Mouse (Mus musculus): ENCODE measurements around the gene Tmem8b. TPM values are rescaled to one million over a fixed set of nuclear protein-coding genes. Genes with fewer than 3 reads are reported as not detected.

Gene Tmem8b
- polyA plus RNA-seq, 1 experiment from 2014 or later, result 2.0 TPM

DNA sequence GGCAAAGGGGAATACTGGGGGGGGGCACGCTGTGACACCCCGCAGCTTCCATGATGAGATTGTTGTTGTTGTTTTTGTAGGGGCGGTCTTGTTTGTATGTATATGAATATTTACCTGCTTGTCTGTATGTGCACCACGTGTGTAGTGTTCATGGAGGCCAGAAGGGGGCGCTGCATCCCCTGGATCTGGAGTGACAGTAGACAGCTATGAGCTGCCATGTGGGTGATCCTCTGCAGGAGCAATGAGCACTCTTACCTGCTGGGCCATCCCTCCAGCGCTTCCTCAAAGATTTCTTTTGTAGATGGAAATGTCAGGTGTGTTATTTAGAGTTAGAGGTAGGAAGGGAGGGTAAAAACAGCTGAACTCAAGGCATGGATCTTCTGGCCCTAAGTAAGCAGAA, 34.7 kb downstream of the Tmem8b start:
- WGBS, result 74% methylated on average over 6 of the region's 6 CpGs
- no peak for ATAC-seq (replicated peaks; ENCODE audit: low FRiP score, low read depth)

DNA sequence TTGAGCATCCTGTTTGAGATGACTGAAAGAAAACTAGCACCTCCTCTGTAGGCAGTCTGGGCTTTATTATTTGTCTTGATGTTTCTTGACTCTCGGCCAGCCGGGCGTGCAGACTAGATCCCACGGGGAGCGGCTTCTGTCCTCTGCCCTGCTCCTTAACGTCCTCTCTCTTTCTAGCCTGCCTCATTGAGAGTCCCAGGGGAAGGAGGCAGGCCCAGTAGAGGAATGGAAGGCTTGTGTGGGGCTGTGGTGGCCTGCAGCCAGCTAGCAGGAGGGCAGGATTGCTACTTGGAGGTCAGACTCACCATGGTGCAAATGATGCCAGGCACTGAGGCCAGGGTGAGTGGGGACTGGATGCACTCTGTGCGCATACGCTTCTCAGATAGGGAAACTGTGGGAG, 35.1 kb downstream of the Tmem8b start:
- peak; percentile 66 for DNase-seq (ENCODE audit: low spot score)
- Histone ChIP-seq H3K4me2 (ENCODE audit: low read length) (no peak overlapping the region), H3K4me1 (replicated peaks; ENCODE audit: insufficient read depth, low read length) (no peaks in the 10 kb centered on the region), H3K9ac (ENCODE audit: low read depth, low read length) (no peak overlapping the region), H3K4me3 (replicated peaks; ENCODE audit: low read depth, low read length) (no peak overlapping the region), H3K27ac (no peak overlapping the region), H3K9me3 (replicated peaks; ENCODE audit: low read length) (no peaks in the 10 kb centered on the region), H3K27me3 (ENCODE audit: insufficient read depth, low read length) (no peaks in the 10 kb centered on the region), H3K36me3 (ENCODE audit: insufficient read depth, low read length) (no peaks in the 10 kb centered on the region)
- no peak for ATAC-seq (replicated peaks; ENCODE audit: low FRiP score, low read depth)
- no peak for TF ChIP-seq CTCF (IDR thresholded peaks at IDR 0.05; ENCODE audit: low read depth)
- 51% methylated on average over 8 of the region's 8 CpGs for WGBS

More for the DNA sequence above, 34.7 kb downstream of the Tmem8b start:
- no peaks in the 10 kb centered on the region for H3K36me3 ChIP-seq (ENCODE audit: insufficient read depth, low read length)
- no peaks in the 10 kb centered on the region for H3K4me1 ChIP-seq (replicated peaks; ENCODE audit: insufficient read depth, low read length)
- no peaks in the 10 kb centered on the region for H3K27me3 ChIP-seq (ENCODE audit: insufficient read depth, low read length)
- DNase-seq (ENCODE audit: low spot score), result no peak
- H3K27ac ChIP-seq, result no peak overlapping the region
- no peak overlapping the region for H3K4me3 ChIP-seq (replicated peaks; ENCODE audit: low read depth, low read length)
- H3K9ac ChIP-seq (ENCODE audit: low read depth, low read length), result no peak overlapping the region
- TF ChIP-seq CTCF (IDR thresholded peaks at IDR 0.05; ENCODE audit: low read depth), result peak; percentile 49; the same call in 1 of the 2 replicates
- no peak overlapping the region for H3K4me2 ChIP-seq (ENCODE audit: low read length)
- no peaks in the 10 kb centered on the region for H3K9me3 ChIP-seq (replicated peaks; ENCODE audit: low read length)

GRCm38 (mm10) chr4:43705991-43706390, 37.2 kb downstream of the Tmem8b start:
- no peak for TF ChIP-seq CTCF (IDR thresholded peaks at IDR 0.05; ENCODE audit: low read depth)

DNA sequence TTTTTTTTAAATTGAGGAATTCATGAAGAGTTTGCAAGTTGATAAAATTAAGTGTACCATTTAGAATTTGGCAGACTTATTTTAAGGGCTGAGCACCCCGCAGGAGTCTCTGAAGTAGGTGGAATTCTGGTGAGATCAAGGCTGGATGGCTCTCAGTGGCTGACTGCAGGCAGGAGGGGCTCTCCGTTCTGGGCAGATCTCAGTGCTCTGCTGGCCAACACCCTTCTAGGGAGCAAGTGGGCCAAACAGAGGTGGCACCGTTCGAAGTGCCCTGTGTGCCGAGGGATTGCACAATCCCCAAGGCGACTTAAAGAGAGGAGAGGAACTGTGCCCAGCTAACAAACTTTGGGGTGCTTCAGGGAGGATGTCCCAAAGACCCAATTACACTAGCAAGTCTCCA, 41.1 kb downstream of the Tmem8b start, which contains the start of gene Olfr71:
Olfr71 (minus strand) TSS at position 387 of the 400 bp plus-strand sequence.
- no peak for DNase-seq (ENCODE audit: low spot score)
- H3K36me3 ChIP-seq (ENCODE audit: insufficient read depth, low read length), result no peaks in the 10 kb centered on the region
- no peaks in the 10 kb centered on the region for H3K9me3 ChIP-seq (replicated peaks; ENCODE audit: low read length)
- no peak within 1 kb of the TSS for H3K9ac ChIP-seq (ENCODE audit: low read depth, low read length)
- H3K4me1 ChIP-seq (replicated peaks; ENCODE audit: insufficient read depth, low read length), result no peaks in the 10 kb centered on the region
- WGBS, result 81% methylated on average over 6 of the region's 6 CpGs
- no peak for ATAC-seq (replicated peaks; ENCODE audit: low FRiP score, low read depth)
- no peak within 1 kb of the TSS for H3K27ac ChIP-seq
- TF ChIP-seq CTCF (IDR thresholded peaks at IDR 0.05; ENCODE audit: low read depth), result no peak
- no peaks in the 10 kb centered on the region for H3K27me3 ChIP-seq (ENCODE audit: insufficient read depth, low read length)
- H3K4me3 ChIP-seq (replicated peaks; ENCODE audit: low read depth, low read length), result no peak within 1 kb of the TSS
- H3K4me2 ChIP-seq (ENCODE audit: low read length), result no peak within 1 kb of the TSS

More at GRCm38 (mm10) chr4:43705991-43706390, 37.2 kb downstream of the Tmem8b start:
- Histone ChIP-seq H3K36me3 (ENCODE audit: insufficient read depth, low read length) (no peaks in the 10 kb centered on the region), H3K9me3 (replicated peaks; ENCODE audit: low read length) (no peaks in the 10 kb centered on the region), H3K4me2 (ENCODE audit: low read length) (no peak overlapping the region), H3K9ac (ENCODE audit: low read depth, low read length) (no peak overlapping the region), H3K27me3 (ENCODE audit: insufficient read depth, low read length) (no peaks in the 10 kb centered on the region), H3K4me3 (replicated peaks; ENCODE audit: low read depth, low read length) (no peak overlapping the region), H3K27ac (no peak overlapping the region), H3K4me1 (replicated peaks; ENCODE audit: insufficient read depth, low read length) (no peaks in the 10 kb centered on the region)
- no peak for DNase-seq (ENCODE audit: low spot score)
- WGBS, result 67% methylated on average over 13 of the region's 13 CpGs
- no peak for ATAC-seq (replicated peaks; ENCODE audit: low FRiP score, low read depth)

DNA sequence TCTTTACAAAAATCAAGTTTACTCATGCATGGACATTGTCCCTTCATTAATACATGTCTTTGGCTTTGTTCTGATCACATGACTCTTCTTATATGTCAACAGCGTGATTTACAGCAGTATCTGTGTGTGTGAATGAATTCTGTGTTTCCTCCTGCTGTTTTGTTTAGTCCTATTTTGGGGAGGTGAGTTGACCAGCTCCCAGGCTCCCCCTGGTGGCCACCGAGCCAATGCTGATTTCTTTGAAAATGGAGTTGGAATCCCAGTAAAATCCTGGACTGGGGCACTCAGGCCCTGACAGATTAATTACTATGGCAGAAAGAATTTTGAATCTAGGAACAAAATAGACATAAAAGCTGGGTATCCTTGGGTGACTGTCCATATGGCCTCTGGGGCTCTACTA, 43.0 kb downstream of the Tmem8b start:
- peak; percentile 87 for DNase-seq (ENCODE audit: low spot score)
- 1% methylated on average over 2 of the region's 2 CpGs for WGBS
- no peak for ATAC-seq (replicated peaks; ENCODE audit: low FRiP score, low read depth)

DNA sequence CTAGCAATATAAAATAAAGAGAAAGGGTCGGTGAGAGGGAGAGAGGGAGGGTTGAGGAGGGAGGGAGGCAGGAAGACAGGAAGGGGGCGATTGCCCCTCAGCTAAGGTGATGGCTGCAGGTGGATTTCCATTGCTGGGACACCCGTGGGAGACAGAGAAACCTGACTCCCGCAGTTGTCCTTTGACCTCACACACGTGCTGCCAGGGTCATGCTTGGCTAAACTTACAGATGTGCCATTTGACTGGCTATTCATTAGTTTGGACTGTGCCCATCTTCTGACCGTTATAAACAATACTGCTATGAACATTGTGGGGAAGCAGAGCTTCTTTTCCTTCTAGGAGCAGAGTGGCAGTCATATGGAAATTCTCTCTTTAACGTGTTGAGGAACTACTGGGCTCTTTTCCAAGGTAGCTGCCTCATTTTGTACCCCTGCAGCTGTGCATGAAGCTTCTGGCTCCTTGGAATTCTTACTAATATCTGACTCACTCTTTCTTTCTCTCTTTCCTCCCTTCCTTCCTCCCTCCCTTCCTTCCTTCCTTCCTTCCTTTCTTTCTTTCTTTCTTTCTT, 45.0 kb downstream of the Tmem8b start:
- no peaks in the 10 kb centered on the region for H3K4me1 ChIP-seq (replicated peaks; ENCODE audit: insufficient read depth, low read length)
- H3K27ac ChIP-seq, result no peak overlapping the region
- peak; percentile 69 for DNase-seq (ENCODE audit: low spot score)
- 11% methylated on average over 7 of the region's 7 CpGs for WGBS
- no peaks in the 10 kb centered on the region for H3K9me3 ChIP-seq (replicated peaks; ENCODE audit: low read length)
- no peak for TF ChIP-seq CTCF (IDR thresholded peaks at IDR 0.05; ENCODE audit: low read depth)
- H3K9ac ChIP-seq (ENCODE audit: low read depth, low read length), result no peak overlapping the region
- ATAC-seq (replicated peaks; ENCODE audit: low FRiP score, low read depth), result peak; percentile 25; the same call in 1 of the 2 replicates
- no peak overlapping the region for H3K4me3 ChIP-seq (replicated peaks; ENCODE audit: low read depth, low read length)
- no peak overlapping the region for H3K4me2 ChIP-seq (ENCODE audit: low read length)
- no peaks in the 10 kb centered on the region for H3K27me3 ChIP-seq (ENCODE audit: insufficient read depth, low read length)
- no peaks in the 10 kb centered on the region for H3K36me3 ChIP-seq (ENCODE audit: insufficient read depth, low read length)

More for the DNA sequence above, 43.0 kb downstream of the Tmem8b start:
- Histone ChIP-seq H3K9ac (ENCODE audit: low read depth, low read length) (no peak overlapping the region), H3K4me3 (replicated peaks; ENCODE audit: low read depth, low read length) (no peak overlapping the region), H3K9me3 (replicated peaks; ENCODE audit: low read length) (no peaks in the 10 kb centered on the region), H3K27me3 (ENCODE audit: insufficient read depth, low read length) (no peaks in the 10 kb centered on the region), H3K36me3 (ENCODE audit: insufficient read depth, low read length) (no peaks in the 10 kb centered on the region), H3K4me2 (ENCODE audit: low read length) (no peak overlapping the region), H3K27ac (no peak overlapping the region), H3K4me1 (replicated peaks; ENCODE audit: insufficient read depth, low read length) (no peaks in the 10 kb centered on the region)
- TF ChIP-seq CTCF (IDR thresholded peaks at IDR 0.05; ENCODE audit: low read depth), result peak; percentile 95

All from kidney, postnatal 0 days (tissue).